Mouse (Mus musculus): Measurements from ENCODE around the gene Gal3st1.

DNA sequence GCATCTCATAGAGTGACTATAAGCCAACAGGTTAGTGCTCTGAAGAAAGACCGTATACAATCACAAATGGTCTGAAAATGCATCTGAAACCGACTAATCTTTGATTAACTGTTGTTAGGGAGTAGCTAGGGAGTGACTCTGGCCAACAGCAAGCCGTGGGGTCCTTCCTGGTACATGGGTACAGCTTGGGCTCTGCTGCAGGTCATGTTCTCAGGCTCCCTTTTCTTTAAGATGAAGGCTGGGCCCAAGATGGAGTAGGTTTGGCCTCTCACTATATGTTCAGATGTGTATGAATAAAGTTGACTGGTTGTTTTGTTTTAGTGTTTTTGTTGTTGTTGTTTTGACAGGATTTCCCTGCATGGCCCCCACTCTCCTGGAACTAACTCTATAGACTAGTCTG is 21.7 kb upstream of the Gal3st1 start:
- TF ChIP-seq CTCF (IDR thresholded peaks at IDR 0.05; ENCODE audit: extremely low read depth, insufficient read depth, insufficient read length, insufficient replicate concordance): no peak
- TF ChIP-seq POLR2A (IDR thresholded peaks at IDR 0.05; ENCODE audit: low read depth, low read length): no peak
